Mouse (Mus musculus) liver, postnatal 0 days (tissue): ENCODE data around the gene Edem3.

Experiments used
- CTCF ChIP-seq: sonication (generic); IDR thresholded peaks from 2 replicates; pipeline ENCODE4 v1.5.1; 2016; ENCODE audit warnings: antibody characterized with exemption, low read depth
- EP300 ChIP-seq: IDR thresholded peaks from 2 replicates; pipeline ENCODE4 v1.6.1; 2016; ENCODE audit warnings: antibody characterized with exemption, low read depth, mild to moderate bottlenecking

- TF ChIP-seq CTCF, result no peak
- TF ChIP-seq EP300, result no peak
Measured at GRCm38 (mm10) chr1:151781447-151781846, 26.3 kb downstream of the Edem3 start.
